ENCODE assay signal across 8 mouse cellular contexts in genomic region chr11:4219317-4219751, GRCm38 (mm10). TPM values are rescaled to one million over a fixed set of nuclear protein-coding genes. Genes with fewer than 3 reads are reported as not detected.
DNase-seq lines count a peak whose midpoint lies in the region; ATAC-seq and TF ChIP-seq lines count a peak whose summit lies in the region.

No protein-coding gene starts in this region.

- peak overlapping the region; percentile 83 for H3K4me2 ChIP-seq in kidney, embryonic 16.5 days (replicated peaks; ENCODE audit: low read depth, low read length)

- peaks cover 14% of the 10 kb centered on the region for H3K4me1 ChIP-seq in brown adipose tissue, adult 24 weeks (ENCODE audit: control insufficient read depth, insufficient read depth, insufficient read length, low read length)
- peaks cover 12% of the 10 kb centered on the region for H3K4me1 ChIP-seq in kidney, embryonic 16.5 days (ENCODE audit: insufficient read depth, low read length)
- peaks cover 2% of the 10 kb centered on the region; the same call in 1 of the 2 replicates for H3K4me1 ChIP-seq in liver, adult 2 months (ENCODE audit: control insufficient read depth, insufficient read depth, low read length)

- peak; percentile 30 for DNase-seq in thymus, postnatal 14 days
- DNase-seq in thymus, adult 18-20 months, result no peak
- peak; percentile 80 for DNase-seq in gastrocnemius, adult 2 months
- DNase-seq in liver, adult 2 months (ENCODE audit: extremely low read depth, low read depth, low spot score), result peak; percentile 83
- peak; percentile 71 for DNase-seq in retina, postnatal 1 day

- intact Hi-C loops in gastrocnemius, adult 2 months (cut with DNase I), result loop anchor here (1.0 to 10.0 kb wide), 2 partner anchors 55 to 84 kb away; partner anchors contain the start of genes Ccdc157, Rnf215 and Sf3a1

- no peaks in the 10 kb centered on the region for H3K79me2 ChIP-seq in liver, adult 2 months (ENCODE audit: control insufficient read depth, insufficient read depth, low read length)

- WGBS in kidney, embryonic 16.5 days, result 10% methylated on average over 2 of the region's 2 CpGs
- WGBS in liver, adult 2 months, result 7% methylated on average over 2 of the region's 2 CpGs

- H3K27ac ChIP-seq in brown adipose tissue, adult 24 weeks (replicated peaks; ENCODE audit: low read depth, low read length), result peak overlapping the region; percentile 75
- peak overlapping the region; percentile 85 for H3K27ac ChIP-seq in gastrocnemius, adult 2 months
- no peak overlapping the region for H3K27ac ChIP-seq in kidney, embryonic 16.5 days (ENCODE audit: low read length)
- no peak overlapping the region for H3K27ac ChIP-seq in liver, adult 2 months (replicated peaks; ENCODE audit: insufficient read depth, low read depth, low read length)

- peak overlapping the region; percentile 65 for H3K4me3 ChIP-seq in brown adipose tissue, adult 24 weeks (ENCODE audit: insufficient read depth, low read depth, low read length)
- peak overlapping the region; percentile 89 for H3K4me3 ChIP-seq in gastrocnemius, adult 2 months
- H3K4me3 ChIP-seq in kidney, embryonic 16.5 days (ENCODE audit: low read length), result no peak overlapping the region
- H3K4me3 ChIP-seq in liver, adult 2 months (ENCODE audit: insufficient read depth, low read depth, low read length), result no peak overlapping the region

- no peak for TF ChIP-seq POLR2A in liver, adult 2 months (IDR thresholded peaks at IDR 0.05; ENCODE audit: extremely low read depth, insufficient read depth, low read length)

- ATAC-seq in kidney, embryonic 16.5 days (ENCODE audit: low FRiP score, low TSS enrichment), result no peak
- no peak for ATAC-seq in megakaryocyte-erythroid progenitor cell, adult 5-6 weeks (replicated peaks; ENCODE audit: low FRiP score, low TSS enrichment, poor library complexity, severe bottlenecking)

- no peaks in the 10 kb centered on the region for H3K9me3 ChIP-seq in kidney, embryonic 16.5 days (ENCODE audit: low read length)

- peak; percentile 87 for TF ChIP-seq CTCF in gastrocnemius, adult 2 months (IDR thresholded peaks at IDR 0.05)
- peak; percentile 71 for TF ChIP-seq CTCF in liver, adult 2 months (IDR thresholded peaks at IDR 0.05; ENCODE audit: low read depth, low read length)

- peaks cover 15% of the 10 kb centered on the region for H3K36me3 ChIP-seq in kidney, embryonic 16.5 days (ENCODE audit: insufficient read depth, low read length)
- no peaks in the 10 kb centered on the region for H3K36me3 ChIP-seq in liver, adult 2 months (ENCODE audit: control insufficient read depth, insufficient read depth, low read length)

- H3K27me3 ChIP-seq in kidney, embryonic 16.5 days (ENCODE audit: insufficient read depth, low read length), result peaks cover 6% of the 10 kb centered on the region; the same call in 1 of the 2 replicates
- no peaks in the 10 kb centered on the region for H3K27me3 ChIP-seq in liver, adult 2 months (ENCODE audit: control insufficient read depth, insufficient read depth, low read length)

- peak overlapping the region; percentile 68 for H3K9ac ChIP-seq in kidney, embryonic 16.5 days (replicated peaks; ENCODE audit: low read length)
- no peak overlapping the region for H3K9ac ChIP-seq in liver, adult 2 months (ENCODE audit: low read depth, low read length)

RNA-seq across cellular contexts. Expression of gene Castor1, which starts 1.3 kb away (rescaled TPM):
- 2.4 and 3.4 TPM in 2 replicates for polyA plus RNA-seq in brown adipose tissue, adult 24 weeks (2012; ENCODE audit: insufficient read depth, insufficient read length, missing spikeins)
- 1 to 10 TPM; 2.0 to 2.6 TPM for total RNA-seq in gastrocnemius, adult 2 months (2021)
- 6.8 and 7.6 TPM in 2 replicates for polyA plus RNA-seq in kidney, embryonic 16.5 days (2015; fragmentation: Nextera tagmentation; extraction: Ambion mirVana)
- total RNA-seq in liver, adult 2 months (2014; rRNA removed), result 1.4 and 1.7 TPM in 2 replicates
- polyA plus RNA-seq in liver, adult 2 months (2012; rRNA removed), result 2.3 and 2.5 TPM in 2 replicates
- total RNA-seq in megakaryocyte-erythroid progenitor cell, adult 5-6 weeks (2014; fragmentation: Nextera tagmentation), result 1.2 TPM in 1 of 2 replicates, not detected in the other
- total RNA-seq in megakaryocyte-erythroid progenitor cell, adult 5-6 weeks (2017), result 0.15 TPM in 1 of 2 replicates, not detected in the other

RNA-seq across cellular contexts. Expression of gene Osm, which starts 16.9 kb away (rescaled TPM):
- not detected in 2 replicates for polyA plus RNA-seq in brown adipose tissue, adult 24 weeks (2012; ENCODE audit: insufficient read depth, insufficient read length, missing spikeins)
- not detected for total RNA-seq in gastrocnemius, adult 2 months (2021)
- not detected in 2 replicates for polyA plus RNA-seq in kidney, embryonic 16.5 days (2015; fragmentation: Nextera tagmentation; extraction: Ambion mirVana)
- 0.47 TPM in 1 of 2 replicates, not detected in the other for total RNA-seq in liver, adult 2 months (2014; rRNA removed)
- not detected in 2 replicates for polyA plus RNA-seq in liver, adult 2 months (2012; rRNA removed)
- total RNA-seq in megakaryocyte-erythroid progenitor cell, adult 5-6 weeks (2014; fragmentation: Nextera tagmentation), result 3.3 and 5.6 TPM in 2 replicates
- 5.3 and 7.2 TPM in 2 replicates for total RNA-seq in megakaryocyte-erythroid progenitor cell, adult 5-6 weeks (2017)

RNA-seq across cellular contexts. Expression of gene Tbc1d10a, which starts 32.7 kb away (rescaled TPM):
- polyA plus RNA-seq in brown adipose tissue, adult 24 weeks (2012; ENCODE audit: insufficient read depth, insufficient read length, missing spikeins), result 2.4 and 2.9 TPM in 2 replicates
- total RNA-seq in gastrocnemius, adult 2 months (2021), result 1 to 10 TPM; 3.1 to 5.2 TPM
- polyA plus RNA-seq in kidney, embryonic 16.5 days (2015; fragmentation: Nextera tagmentation; extraction: Ambion mirVana), result 49.0 and 51.3 TPM in 2 replicates
- total RNA-seq in liver, adult 2 months (2014; rRNA removed), result 23.4 and 23.6 TPM in 2 replicates
- 18.5 and 22.9 TPM in 2 replicates for polyA plus RNA-seq in liver, adult 2 months (2012; rRNA removed)
- total RNA-seq in megakaryocyte-erythroid progenitor cell, adult 5-6 weeks (2014; fragmentation: Nextera tagmentation), result 5.9 and 8.0 TPM in 2 replicates
- total RNA-seq in megakaryocyte-erythroid progenitor cell, adult 5-6 weeks (2017), result 1.8 and 2.2 TPM in 2 replicates

RNA-seq across cellular contexts. Expression of gene Lif, which starts 38.0 kb away (rescaled TPM):
- 0.36 TPM in 1 of 2 replicates, not detected in the other for polyA plus RNA-seq in brown adipose tissue, adult 24 weeks (2012; ENCODE audit: insufficient read depth, insufficient read length, missing spikeins)
- total RNA-seq in gastrocnemius, adult 2 months (2021), result under 1 TPM; 0.17 to 0.23 TPM
- 0.05 and 0.09 TPM in 2 replicates for polyA plus RNA-seq in kidney, embryonic 16.5 days (2015; fragmentation: Nextera tagmentation; extraction: Ambion mirVana)
- not detected in 2 replicates for total RNA-seq in liver, adult 2 months (2014; rRNA removed)
- 0.02 TPM in 2 replicates for polyA plus RNA-seq in liver, adult 2 months (2012; rRNA removed)
- not detected in 2 replicates for total RNA-seq in megakaryocyte-erythroid progenitor cell, adult 5-6 weeks (2014; fragmentation: Nextera tagmentation)
- 0.30 and 0.33 TPM in 2 replicates for total RNA-seq in megakaryocyte-erythroid progenitor cell, adult 5-6 weeks (2017)

RNA-seq across cellular contexts. Expression of gene Sf3a1, which starts 59.2 kb away (rescaled TPM):
- 7.3 and 13.4 TPM in 2 replicates for polyA plus RNA-seq in brown adipose tissue, adult 24 weeks (2012; ENCODE audit: insufficient read depth, insufficient read length, missing spikeins)
- total RNA-seq in gastrocnemius, adult 2 months (2021), result 10 to 100 TPM; 13.9 to 19.6 TPM
- 54.5 and 65.5 TPM in 2 replicates for polyA plus RNA-seq in kidney, embryonic 16.5 days (2015; fragmentation: Nextera tagmentation; extraction: Ambion mirVana)
- total RNA-seq in liver, adult 2 months (2014; rRNA removed), result 4.3 and 4.6 TPM in 2 replicates
- 10.0 and 12.2 TPM in 2 replicates for polyA plus RNA-seq in liver, adult 2 months (2012; rRNA removed)
- total RNA-seq in megakaryocyte-erythroid progenitor cell, adult 5-6 weeks (2014; fragmentation: Nextera tagmentation), result 74.9 and 93.2 TPM in 2 replicates
- total RNA-seq in megakaryocyte-erythroid progenitor cell, adult 5-6 weeks (2017), result 42.5 and 64.9 TPM in 2 replicates

Comparison
In these comparisons a context has a peak if more than half of its experiments do, and no peak if none do; other contexts are left out.
1. DNase-seq: peak in thymus, postnatal 14 days (single experiment), gastrocnemius, adult 2 months (single experiment), liver, adult 2 months (single experiment) and retina, postnatal 1 day (single experiment); none in thymus, adult 18-20 months (0 of 2).
2. H3K27ac ChIP-seq: peak in brown adipose tissue, adult 24 weeks (single experiment) and gastrocnemius, adult 2 months (single experiment); none in kidney, embryonic 16.5 days (single experiment) and liver, adult 2 months (single experiment).
3. H3K4me3 ChIP-seq: peak in brown adipose tissue, adult 24 weeks (single experiment) and gastrocnemius, adult 2 months (single experiment); none in kidney, embryonic 16.5 days (single experiment) and liver, adult 2 months (single experiment).